Mouse (Mus musculus) liver, postnatal 0 days (tissue): ENCODE measurements around the gene Olfr796. TPM values are rescaled to one million over a fixed set of nuclear protein-coding genes. Genes with fewer than 3 reads are reported as not detected.

ENCODE experiments used
- ATAC-seq: fragments of 200-750 bp; cut with Nextera tagmentation; 2 replicates; pipeline ENCODE4 v1.8.0; 2017; ENCODE audit warnings: mild to moderate bottlenecking, moderate library complexity
- DNase-seq: peaks from one replicate; pipeline ENCODE4 v3.0.0-alpha.2; 2016
- H3K27ac ChIP-seq: fragments of 300-500 bp; sonication (generic); 2 replicates; pipeline ENCODE4 v1.5.1; 2014; ENCODE audit warnings: antibody characterized with exemption, moderate library complexity, mild to moderate bottlenecking, low read depth
- H3K27me3 ChIP-seq: fragments of 300-500 bp; sonication (generic); 2 replicates; pipeline ENCODE4 v1.6.1; 2014; ENCODE audit warnings: low read length, control low read depth, mixed read lengths; ENCODE audit not compliant: insufficient read depth
- H3K36me3 ChIP-seq: fragments of 300-500 bp; sonication (generic); replicated peaks from 2 replicates; pipeline ENCODE4 v1.6.1; 2014; ENCODE audit warnings: mild to moderate bottlenecking, control low read depth, low read length, moderate library complexity, mixed read lengths; ENCODE audit not compliant: insufficient read depth
- H3K4me1 ChIP-seq: fragments of 300-500 bp; sonication (generic); 2 replicates; pipeline ENCODE4 v1.6.1; 2014; ENCODE audit warnings: antibody characterized with exemption, mild to moderate bottlenecking, control low read depth; ENCODE audit not compliant: insufficient read depth
- H3K4me2 ChIP-seq: fragments of 300-500 bp; sonication (generic); 2 replicates; pipeline ENCODE4 v1.6.1; 2014; ENCODE audit warnings: low read depth, mild to moderate bottlenecking, low read length, moderate library complexity, mixed read lengths
- H3K4me3 ChIP-seq: fragments of 300-500 bp; sonication (generic); 2 replicates; pipeline ENCODE4 v1.5.1; 2014; ENCODE audit warnings: low read depth, low read length
- H3K9ac ChIP-seq: fragments of 300-500 bp; sonication (generic); replicated peaks from 2 replicates; pipeline ENCODE4 v1.6.1; 2014; ENCODE audit warnings: mild to moderate bottlenecking, moderate library complexity
- H3K9me3 ChIP-seq: fragments of 300-500 bp; sonication (generic); 2 replicates; pipeline ENCODE4 v1.6.1; 2016; ENCODE audit warnings: mild to moderate bottlenecking, control low read depth, low read length, mixed read lengths
- CTCF ChIP-seq: sonication (generic); IDR thresholded peaks from 2 replicates; pipeline ENCODE4 v1.5.1; 2016; ENCODE audit warnings: antibody characterized with exemption, low read depth
- EP300 ChIP-seq: IDR thresholded peaks from 2 replicates; pipeline ENCODE4 v1.6.1; 2016; ENCODE audit warnings: antibody characterized with exemption, low read depth, mild to moderate bottlenecking
- WGBS: fragments of 180-500 bp; shearing (Covaris S2); extraction: QIAGEN DNeasy Blood & Tissue Kit; methylation state at CpG from one replicate; pipeline ENCODE4 v1.1.7; 2014; ENCODE audit not compliant: insufficient replicate concordance; 5-methylcytosine and 5-hydroxymethylcytosine counted together
- microRNA-seq: library from miRNA; unstranded; fragments of <30 nt; microRNA quantifications from one replicate; pipeline ENCODE4, GENCODE M21; 2016
- polyA plus RNA-seq: library from polyadenylated mRNA; unstranded; fragments of >200 nt; fragmentation: Nextera tagmentation; extraction: Ambion mirVana; gene quantifications from 2 replicates; pipeline ENCODE4 v1.2.1, GENCODE M21; 2015

The Olfr796 gene
- polyA plus RNA-seq, 1 experiment from 2014 or later, result not detected

GRCm38 (mm10) chr10:129577066-129577465 is 35.3 kb downstream of the Olfr796 start:
- 63% methylated on average over 1 of the region's 1 CpGs for WGBS
- H3K36me3 ChIP-seq, result no peaks in the 10 kb centered on the region
- no peaks in the 10 kb centered on the region for H3K4me1 ChIP-seq
- ATAC-seq (no peak), DNase-seq (no peak)
- H3K4me3 ChIP-seq, result no peak overlapping the region
- H3K9ac ChIP-seq, result no peak overlapping the region
- no peaks in the 10 kb centered on the region; the same call in 1 of the 2 replicates for H3K9me3 ChIP-seq
- TF ChIP-seq CTCF (no peak), EP300 (no peak)
- no peaks in the 10 kb centered on the region for H3K27me3 ChIP-seq
- H3K27ac ChIP-seq, result no peak overlapping the region
- no peak overlapping the region for H3K4me2 ChIP-seq

- Histone ChIP-seq H3K9me3 (no peaks in the 10 kb centered on the region), H3K4me3 (no peak within 1 kb of the TSS), H3K36me3 (no peaks in the 10 kb centered on the region), H3K4me1 (no peaks in the 10 kb centered on the region), H3K4me2 (no peak within 1 kb of the TSS), H3K27ac (no peak within 1 kb of the TSS), H3K9ac (no peak within 1 kb of the TSS), H3K27me3 (no peaks in the 10 kb centered on the region)
- 62% methylated on average over 2 of the region's 2 CpGs for WGBS
- TF ChIP-seq EP300, result no peak
- TF ChIP-seq CTCF, result no peak
- ATAC-seq, result no peak
- no peak for DNase-seq
Measured at GRCm38 (mm10) chr10:129567355-129567754, 45.0 kb downstream of the Olfr796 start, which contains the start of gene Olfr794. Gene Olfr794 (plus strand): TSS chr10:129567655.

Small RNA genes lying within 50 kb of the gene (microRNA-seq; reads per million reads assigned to microRNA genes)
- gene Gm23252, result not detected

Other genes starting within 250 kb of the Olfr796 start
- not detected in 2 replicates for gene Olfr784, start 228.5 kb downstream of the Olfr796 start, polyA plus RNA-seq
- not detected in 2 replicates for gene Olfr785, start 207.1 kb downstream of the Olfr796 start, polyA plus RNA-seq
- not detected in 2 replicates for gene Olfr786, start 185.3 kb downstream of the Olfr796 start, polyA plus RNA-seq
- not detected in 2 replicates for gene Olfr787, start 150.7 kb downstream of the Olfr796 start, polyA plus RNA-seq
- gene Olfr788, start 141.6 kb downstream of the Olfr796 start, polyA plus RNA-seq, result not detected in 2 replicates
- gene Olfr789, start 127.8 kb downstream of the Olfr796 start, polyA plus RNA-seq, result not detected in 2 replicates
- not detected in 2 replicates for gene Olfr790, start 114.1 kb downstream of the Olfr796 start, polyA plus RNA-seq
- gene Olfr791, start 90.8 kb downstream of the Olfr796 start, polyA plus RNA-seq, result not detected in 2 replicates
- gene Olfr792, start 73.4 kb downstream of the Olfr796 start, polyA plus RNA-seq, result not detected in 2 replicates
- not detected in 2 replicates for gene Olfr794, start 44.9 kb downstream of the Olfr796 start, polyA plus RNA-seq
- not detected in 2 replicates for gene Olfr798, start 15.4 kb upstream of the Olfr796 start, polyA plus RNA-seq
- gene Olfr799, start 24.9 kb upstream of the Olfr796 start, polyA plus RNA-seq, result not detected in 2 replicates
- gene Olfr800, start 45.1 kb upstream of the Olfr796 start, polyA plus RNA-seq, result not detected in 2 replicates
- not detected in 2 replicates for gene Olfr801, start 61.3 kb upstream of the Olfr796 start, polyA plus RNA-seq
- gene Olfr802, start 75.6 kb upstream of the Olfr796 start, polyA plus RNA-seq, result not detected in 2 replicates
- not detected in 2 replicates for gene Olfr803, start 81.7 kb upstream of the Olfr796 start, polyA plus RNA-seq
- not detected in 2 replicates for gene Olfr804, start 90.6 kb upstream of the Olfr796 start, polyA plus RNA-seq
- not detected in 2 replicates for gene Olfr805, start 116.8 kb upstream of the Olfr796 start, polyA plus RNA-seq
- not detected in 2 replicates for gene Olfr806, start 129.4 kb upstream of the Olfr796 start, polyA plus RNA-seq
- not detected in 2 replicates for gene Olfr807, start 145.2 kb upstream of the Olfr796 start, polyA plus RNA-seq
- not detected in 2 replicates for gene Olfr808, start 152.9 kb upstream of the Olfr796 start, polyA plus RNA-seq
- gene Olfr809, start 162.1 kb upstream of the Olfr796 start, polyA plus RNA-seq, result not detected in 2 replicates
- gene Olfr810, start 182.3 kb upstream of the Olfr796 start, polyA plus RNA-seq, result not detected in 2 replicates
- not detected in 2 replicates for gene Olfr811, start 191.8 kb upstream of the Olfr796 start, polyA plus RNA-seq
- not detected in 2 replicates for gene Olfr812, start 233.5 kb upstream of the Olfr796 start, polyA plus RNA-seq
- gene Olfr813, start 242.8 kb upstream of the Olfr796 start, polyA plus RNA-seq, result not detected in 2 replicates